Mouse (Mus musculus) cerebellum, adult 11 months (tissue): ENCODE data around the gene Prmt8.

Experiments used
- DNase-seq: peaks from one replicate; pipeline ENCODE4 v3.0.0; 2022

The Prmt8 gene

GRCm38 (mm10) chr6:127659472-127659871, 109.8 kb downstream of the Prmt8 start:
- no peak for DNase-seq

DNA sequence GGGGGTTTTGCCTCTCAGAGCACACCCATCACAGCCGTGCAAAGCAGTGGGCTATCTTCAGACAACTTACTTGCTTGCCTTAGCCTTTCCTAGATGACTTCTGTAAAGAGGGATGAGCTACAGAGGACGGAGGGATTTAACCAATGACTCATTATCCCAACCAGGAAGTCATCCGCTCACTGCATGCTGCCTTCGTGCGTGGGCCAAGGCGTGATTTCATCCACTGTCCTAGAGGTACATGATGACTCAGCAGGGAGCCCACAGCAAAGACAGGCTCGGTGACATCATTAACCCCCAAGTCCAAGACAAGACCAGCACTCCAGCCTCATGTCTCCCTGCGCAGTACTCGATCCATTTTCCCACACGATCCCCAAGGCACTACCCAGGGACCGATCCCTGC, 112.1 kb downstream of the Prmt8 start:
- no peak for DNase-seq

GRCm38 (mm10) chr6:127655988-127656387, 113.3 kb downstream of the Prmt8 start:
- DNase-seq, result no peak

GRCm38 (mm10) chr6:127641077-127641801, 128.0 kb downstream of the Prmt8 start:
- no peak for DNase-seq
